Mouse (Mus musculus): ENCODE measurements around the gene Ppm1e. TPM values are rescaled to one million over a fixed set of nuclear protein-coding genes. Genes with fewer than 3 reads are reported as not detected.
A peak's percentile ranks its signal among the peaks of the same experiment; 100 is the strongest.
"Not testable (repeated sequence)": the region's sequence is repeated elsewhere in the genome, so short reads cannot be mapped to it uniquely, and the experiment has no call there.

The Ppm1e gene
- polyA plus RNA-seq, 1 experiment = 0.32 TPM

DNA sequence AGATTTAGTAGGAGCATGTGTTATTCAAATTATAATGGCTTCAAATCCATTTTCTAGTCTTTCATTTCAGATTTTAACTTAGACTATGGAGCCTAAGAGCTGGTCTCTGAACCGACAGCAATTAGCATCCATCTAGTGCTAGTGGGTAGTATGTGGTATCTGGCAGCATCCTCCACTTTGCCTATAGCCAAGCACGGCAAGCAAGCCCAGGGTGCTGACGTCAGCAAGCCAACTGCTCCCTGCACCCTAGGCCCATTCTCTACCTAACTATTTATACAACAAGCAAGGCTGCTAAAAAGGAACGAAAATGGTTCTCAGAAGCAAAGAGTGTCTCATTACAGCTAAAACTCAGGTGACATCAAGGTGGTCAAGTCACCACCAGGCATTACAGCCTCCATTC, 80.0 kb downstream of the Ppm1e start:
- Histone ChIP-seq H3K4me3 (replicated peaks) (no peak overlapping the region), H3K27me3 (replicated peaks) (peaks cover 10% of the 10 kb centered on the region), H3K4me1 (peaks cover 17% of the 10 kb centered on the region), H3K9me3 (peaks cover 10% of the 10 kb centered on the region), H3K36me3 (replicated peaks; ENCODE audit: low read length) (no peaks in the 10 kb centered on the region)
- no peak for TF ChIP-seq FLI1 (IDR thresholded peaks at IDR 0.05; ENCODE audit: low read length)
- TF ChIP-seq GATA1 (IDR thresholded peaks at IDR 0.05; ENCODE audit: borderline replicate concordance, low read length) = no peak

GRCm38 (mm10) chr11:87276240-87276985, 82.4 kb downstream of the Ppm1e start:
- peaks cover 16% of the 10 kb centered on the region for H3K4me1 ChIP-seq
- peaks cover 10% of the 10 kb centered on the region for H3K9me3 ChIP-seq
- no peaks in the 10 kb centered on the region for H3K36me3 ChIP-seq (replicated peaks; ENCODE audit: low read length)
- TF ChIP-seq GATA1 (IDR thresholded peaks at IDR 0.05; ENCODE audit: borderline replicate concordance, low read length) (no peak), FLI1 (IDR thresholded peaks at IDR 0.05; ENCODE audit: low read length) (no peak)
- peaks cover 6% of the 10 kb centered on the region for H3K27me3 ChIP-seq (replicated peaks)
- H3K4me3 ChIP-seq (replicated peaks) = peak overlapping the region; percentile 86

- Histone ChIP-seq H3K4me1 (peaks cover 16% of the 10 kb centered on the region), H3K4me3 (replicated peaks) (no peak overlapping the region), H3K36me3 (replicated peaks; ENCODE audit: low read length) (no peaks in the 10 kb centered on the region), H3K9me3 (peaks cover 10% of the 10 kb centered on the region), H3K27me3 (replicated peaks) (peaks cover 6% of the 10 kb centered on the region)
- TF ChIP-seq FLI1 (IDR thresholded peaks at IDR 0.05; ENCODE audit: low read length) = no peak
- TF ChIP-seq GATA1 (IDR thresholded peaks at IDR 0.05; ENCODE audit: borderline replicate concordance, low read length) = no peak
These were observed 83.3 kb downstream of the Ppm1e start for GRCm38 (mm10) chr11:87275420-87276048.

DNA sequence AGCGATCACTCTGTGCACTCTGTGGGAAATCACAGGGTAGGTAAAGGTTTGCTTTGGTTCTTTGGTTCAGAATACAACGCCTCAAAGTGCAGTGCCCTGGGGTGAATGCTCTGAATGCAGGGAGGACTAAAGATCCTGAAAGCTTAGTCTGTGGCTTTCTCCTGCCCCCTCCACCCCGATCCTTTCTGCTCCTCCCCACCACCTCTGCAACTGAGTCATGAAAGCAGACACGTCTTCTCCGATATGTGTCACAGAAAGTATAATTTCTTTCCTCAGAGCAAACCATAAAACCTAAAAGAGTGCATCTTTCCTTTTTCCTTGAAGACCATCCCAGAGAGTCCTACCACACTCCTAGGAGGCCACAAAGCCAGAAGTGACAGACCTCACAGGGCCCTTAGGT, 86.1 kb downstream of the Ppm1e start:
- no peaks in the 10 kb centered on the region for H3K36me3 ChIP-seq (replicated peaks; ENCODE audit: low read length)
- H3K4me1 ChIP-seq = peaks cover 22% of the 10 kb centered on the region
- peaks cover 10% of the 10 kb centered on the region for H3K9me3 ChIP-seq
- H3K4me3 ChIP-seq (replicated peaks) = no peak overlapping the region
- TF ChIP-seq GATA1 (IDR thresholded peaks at IDR 0.05; ENCODE audit: borderline replicate concordance, low read length) (no peak), FLI1 (IDR thresholded peaks at IDR 0.05; ENCODE audit: low read length) (no peak)
- no peaks in the 10 kb centered on the region for H3K27me3 ChIP-seq (replicated peaks)

- Histone ChIP-seq H3K4me1 (peaks cover 19% of the 10 kb centered on the region), H3K4me3 (replicated peaks) (no peak overlapping the region), H3K9me3 (peaks cover 10% of the 10 kb centered on the region), H3K27me3 (replicated peaks) (no peaks in the 10 kb centered on the region), H3K36me3 (replicated peaks; ENCODE audit: low read length) (no peaks in the 10 kb centered on the region)
- TF ChIP-seq GATA1 (IDR thresholded peaks at IDR 0.05; ENCODE audit: borderline replicate concordance, low read length) (no peak), FLI1 (IDR thresholded peaks at IDR 0.05; ENCODE audit: low read length) (no peak)
These were observed 87.3 kb downstream of the Ppm1e start for GRCm38 (mm10) chr11:87271479-87271878.

DNA sequence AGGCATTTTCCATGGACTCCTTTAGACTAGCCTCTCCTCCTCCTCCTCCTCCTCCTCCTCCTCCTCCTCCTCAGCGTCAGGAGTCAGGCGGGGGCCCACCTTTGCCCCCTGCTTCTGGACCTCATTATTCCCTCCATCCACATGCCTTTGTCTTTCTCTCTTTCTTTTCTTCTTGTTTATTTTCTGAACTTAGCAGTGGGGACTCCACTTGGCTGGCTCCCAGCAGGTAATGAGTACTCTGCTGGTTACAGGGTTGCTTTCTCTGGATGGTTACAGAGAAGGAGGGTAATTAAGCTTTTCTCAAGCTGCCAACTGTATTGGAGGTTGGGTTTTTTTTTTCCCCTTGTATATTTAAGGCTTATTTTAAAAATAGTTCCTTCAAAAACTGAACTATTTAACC, 87.9 kb downstream of the Ppm1e start:
- Histone ChIP-seq H3K4me1 (peaks cover 15% of the 10 kb centered on the region), H3K36me3 (replicated peaks; ENCODE audit: low read length) (no peaks in the 10 kb centered on the region), H3K27me3 (replicated peaks) (no peaks in the 10 kb centered on the region), H3K9me3 (peaks cover 10% of the 10 kb centered on the region), H3K4me3 (replicated peaks) (no peak overlapping the region)
- TF ChIP-seq FLI1 (IDR thresholded peaks at IDR 0.05; ENCODE audit: low read length) (no peak), GATA1 (IDR thresholded peaks at IDR 0.05; ENCODE audit: borderline replicate concordance, low read length) (no peak)

GRCm38 (mm10) chr11:87270446-87270845, 88.4 kb downstream of the Ppm1e start:
- Histone ChIP-seq H3K36me3 (replicated peaks; ENCODE audit: low read length) (no peaks in the 10 kb centered on the region), H3K27me3 (replicated peaks) (no peaks in the 10 kb centered on the region), H3K4me3 (replicated peaks) (no peak overlapping the region), H3K4me1 (peaks cover 11% of the 10 kb centered on the region), H3K9me3 (peaks cover 10% of the 10 kb centered on the region)
- TF ChIP-seq FLI1 (IDR thresholded peaks at IDR 0.05; ENCODE audit: low read length) (no peak), GATA1 (IDR thresholded peaks at IDR 0.05; ENCODE audit: borderline replicate concordance, low read length) (no peak)

DNA sequence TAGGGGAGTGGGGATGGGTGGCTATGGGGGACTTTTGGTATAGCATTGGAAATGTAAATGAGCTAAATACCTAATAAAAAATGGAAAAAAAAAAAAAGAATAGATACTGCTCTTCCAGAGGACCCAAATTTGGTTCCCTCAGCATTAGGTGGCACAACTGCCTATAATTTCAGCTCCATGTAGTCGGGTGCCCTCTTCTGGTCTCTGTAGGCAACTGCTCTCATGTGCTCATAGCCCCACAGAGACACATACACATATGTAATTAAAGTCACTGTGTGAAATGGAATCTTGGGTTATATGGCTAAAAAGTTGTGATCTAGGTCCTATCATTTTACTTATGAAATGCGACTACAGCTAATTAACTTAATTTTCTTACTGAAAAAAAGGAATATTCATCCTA, 90.0 kb downstream of the Ppm1e start:
- Histone ChIP-seq H3K4me3 (replicated peaks) (no peak overlapping the region), H3K4me1 (peaks cover 21% of the 10 kb centered on the region), H3K36me3 (replicated peaks; ENCODE audit: low read length) (no peaks in the 10 kb centered on the region), H3K27me3 (replicated peaks) (no peaks in the 10 kb centered on the region), H3K9me3 (no peaks in the 10 kb centered on the region)
- TF ChIP-seq GATA1 (IDR thresholded peaks at IDR 0.05; ENCODE audit: borderline replicate concordance, low read length) (no peak), FLI1 (IDR thresholded peaks at IDR 0.05; ENCODE audit: low read length) (no peak)

GRCm38 (mm10) chr11:87266246-87266645, 92.6 kb downstream of the Ppm1e start:
- Histone ChIP-seq H3K9me3 (no peaks in the 10 kb centered on the region), H3K4me1 (peaks cover 44% of the 10 kb centered on the region), H3K36me3 (replicated peaks; ENCODE audit: low read length) (no peaks in the 10 kb centered on the region), H3K4me3 (replicated peaks) (no peak overlapping the region), H3K27me3 (replicated peaks) (no peaks in the 10 kb centered on the region)
- TF ChIP-seq GATA1 (IDR thresholded peaks at IDR 0.05; ENCODE audit: borderline replicate concordance, low read length) (no peak), FLI1 (IDR thresholded peaks at IDR 0.05; ENCODE audit: low read length) (no peak)

DNA sequence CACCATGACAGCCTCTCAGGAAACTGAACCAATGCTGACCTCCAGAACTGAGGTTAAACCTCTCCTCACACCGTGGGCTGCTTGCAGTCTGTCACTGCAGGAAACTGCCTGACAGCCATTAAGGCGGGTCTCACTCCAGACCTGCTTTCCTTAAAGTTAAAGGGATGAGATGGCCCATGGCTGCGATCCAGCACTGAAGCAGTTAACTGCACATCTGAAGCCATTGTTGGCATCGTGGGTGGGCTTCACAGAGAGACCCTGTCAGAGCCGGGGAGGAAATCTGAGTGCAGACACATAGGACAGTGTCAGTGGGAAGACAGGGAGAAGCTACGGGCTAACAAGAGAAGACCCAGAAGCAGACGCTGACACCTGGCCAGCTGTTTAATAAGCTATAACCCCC, 94.9 kb downstream of the Ppm1e start:
- no peak for TF ChIP-seq FLI1 (IDR thresholded peaks at IDR 0.05; ENCODE audit: low read length)
- no peak for TF ChIP-seq GATA1 (IDR thresholded peaks at IDR 0.05; ENCODE audit: borderline replicate concordance, low read length)
- peaks cover 62% of the 10 kb centered on the region for H3K4me1 ChIP-seq
- H3K36me3 ChIP-seq (replicated peaks; ENCODE audit: low read length) = no peaks in the 10 kb centered on the region
- H3K4me3 ChIP-seq (replicated peaks) = peak overlapping the region; percentile 51
- H3K27me3 ChIP-seq (replicated peaks) = no peaks in the 10 kb centered on the region
- H3K9me3 ChIP-seq = no peaks in the 10 kb centered on the region

GRCm38 (mm10) chr11:87261705-87262104, 97.1 kb downstream of the Ppm1e start:
- not testable (repeated sequence) for H3K36me3 ChIP-seq (replicated peaks; ENCODE audit: low read length); H3K27me3 ChIP-seq (replicated peaks); H3K9me3 ChIP-seq; H3K4me3 ChIP-seq (replicated peaks)
- H3K4me1 ChIP-seq = peaks cover 77% of the 10 kb centered on the region

Data from megakaryocyte, embryonic 14.5 days (primary cell).